8 mouse cellular contexts compared by ENCODE assay signal in the genomic region with DNA sequence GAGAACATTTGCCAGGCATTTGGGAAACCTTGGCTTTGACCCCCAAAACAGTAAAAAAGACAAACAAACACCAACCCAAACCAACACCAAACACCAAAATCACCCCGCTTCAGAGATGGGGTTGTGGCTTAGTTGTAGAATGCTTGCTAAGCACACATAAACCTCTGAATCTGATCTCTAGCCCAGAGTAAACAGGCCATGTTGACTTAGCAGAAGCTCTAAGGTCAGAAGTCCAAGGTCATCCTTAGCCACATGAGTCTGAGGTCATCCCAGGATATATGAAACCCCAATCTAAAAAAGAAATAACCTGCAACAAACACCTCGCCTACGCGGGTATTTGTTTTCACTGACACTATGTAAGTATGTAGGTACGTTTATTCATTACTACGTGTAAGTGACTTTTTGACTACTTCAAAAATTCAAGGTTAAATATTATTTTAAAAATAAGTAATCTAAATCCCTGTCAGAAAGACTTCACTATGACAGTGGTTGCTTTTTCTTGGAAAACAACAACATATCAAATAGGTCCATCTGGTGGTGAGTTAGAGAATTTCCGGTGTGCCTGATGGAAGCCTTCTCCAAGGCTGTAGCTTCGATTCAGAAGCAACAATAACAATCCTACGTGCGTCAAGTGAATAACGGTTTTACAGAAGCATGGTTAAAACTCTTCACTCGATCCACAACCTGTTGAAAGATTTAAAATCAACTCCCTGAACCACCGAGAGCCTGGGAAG. TPM values are rescaled to one million over a fixed set of nuclear protein-coding genes. Genes with fewer than 3 reads are reported as not detected.
DNase-seq lines count a peak whose midpoint lies in the region; ATAC-seq lines count a peak whose summit lies in the region.

No protein-coding gene starts in this region.

- 68% methylated on average over 13 of the region's 13 CpGs for WGBS in hindbrain, embryonic 11.5 days
- WGBS in hindbrain, embryonic 12.5 days = 61% methylated on average over 13 of the region's 13 CpGs
- WGBS in kidney, embryonic 14.5 days = 42% methylated on average over 13 of the region's 13 CpGs

- no peaks in the 10 kb centered on the region for H3K36me3 ChIP-seq in hindbrain, embryonic 11.5 days (ENCODE audit: control insufficient read depth, insufficient read depth, low read length)
- no peaks in the 10 kb centered on the region for H3K36me3 ChIP-seq in hindbrain, embryonic 12.5 days
- H3K36me3 ChIP-seq in kidney, embryonic 14.5 days (ENCODE audit: control insufficient read depth, insufficient read depth, low read length) = no peaks in the 10 kb centered on the region

- H3K4me3 ChIP-seq in hindbrain, embryonic 11.5 days (ENCODE audit: low read depth, low read length) = no peak overlapping the region
- no peak overlapping the region for H3K4me3 ChIP-seq in hindbrain, embryonic 12.5 days
- no peak overlapping the region for H3K4me3 ChIP-seq in kidney, embryonic 14.5 days (ENCODE audit: low read length)

- H3K27me3 ChIP-seq in hindbrain, embryonic 11.5 days (ENCODE audit: control insufficient read depth, insufficient read depth, low read length) = no peaks in the 10 kb centered on the region
- no peaks in the 10 kb centered on the region for H3K27me3 ChIP-seq in hindbrain, embryonic 12.5 days
- H3K27me3 ChIP-seq in kidney, embryonic 14.5 days (ENCODE audit: control insufficient read depth, insufficient read depth, low read length) = no peaks in the 10 kb centered on the region

- no peaks in the 10 kb centered on the region for H3K9me3 ChIP-seq in hindbrain, embryonic 11.5 days (ENCODE audit: control insufficient read depth, low read length)
- H3K9me3 ChIP-seq in hindbrain, embryonic 12.5 days (replicated peaks) = no peaks in the 10 kb centered on the region
- no peaks in the 10 kb centered on the region for H3K9me3 ChIP-seq in kidney, embryonic 14.5 days (ENCODE audit: control insufficient read depth, low read length)

- DNase-seq in hindbrain, embryonic 11.5 days (ENCODE audit: low spot score) = peak; percentile 28
- DNase-seq in 3T3-L1 (ENCODE audit: low read depth, low spot score) (peak; percentile 48), ES-CJ7 (ENCODE audit: low read depth, low spot score) (peak; percentile 20)
- DNase-seq in spleen, postnatal 36 days (ENCODE audit: low spot score in 2 of 2) = no peak
- no peak for DNase-seq in neural tube, embryonic 10.5 days (ENCODE audit: extremely low spot score, low spot score)

- no peak overlapping the region for H3K9ac ChIP-seq in hindbrain, embryonic 11.5 days (ENCODE audit: low read depth, low read length)
- no peak overlapping the region for H3K9ac ChIP-seq in hindbrain, embryonic 12.5 days
- no peak overlapping the region for H3K9ac ChIP-seq in kidney, embryonic 14.5 days (ENCODE audit: low read depth, low read length)

- no peak overlapping the region for H3K27ac ChIP-seq in hindbrain, embryonic 11.5 days (ENCODE audit: low read depth, low read length)
- H3K27ac ChIP-seq in hindbrain, embryonic 12.5 days = no peak overlapping the region
- H3K27ac ChIP-seq in kidney, embryonic 14.5 days (ENCODE audit: low read depth, low read length) = no peak overlapping the region

- no peaks in the 10 kb centered on the region for H3K4me1 ChIP-seq in hindbrain, embryonic 11.5 days (replicated peaks; ENCODE audit: control insufficient read depth, insufficient read depth, low read length)
- H3K4me1 ChIP-seq in hindbrain, embryonic 12.5 days = no peaks in the 10 kb centered on the region
- no peaks in the 10 kb centered on the region for H3K4me1 ChIP-seq in kidney, embryonic 14.5 days (ENCODE audit: control insufficient read depth, insufficient read depth, low read length)

- no peak for ATAC-seq in hindbrain, embryonic 11.5 days (ENCODE audit: low FRiP score)
- ATAC-seq in hindbrain, embryonic 12.5 days (ENCODE audit: low FRiP score) = no peak
- ATAC-seq in kidney, embryonic 14.5 days (ENCODE audit: low FRiP score, low TSS enrichment) = no peak
- ATAC-seq in erythroblast, adult 5-6 weeks (replicated peaks; ENCODE audit: low FRiP score, poor library complexity, severe bottlenecking) = no peak

- no peak overlapping the region for H3K4me2 ChIP-seq in hindbrain, embryonic 11.5 days (replicated peaks; ENCODE audit: low read depth, low read length)
- no peak overlapping the region for H3K4me2 ChIP-seq in hindbrain, embryonic 12.5 days (replicated peaks)
- H3K4me2 ChIP-seq in kidney, embryonic 14.5 days (replicated peaks; ENCODE audit: low read depth, low read length) = peak overlapping the region; percentile 15; the same call in 1 of the 2 replicates

RNA-seq across cellular contexts. Expression of a gene that starts 11.1 kb away (rescaled TPM):
- polyA plus RNA-seq in hindbrain, embryonic 11.5 days (2014; fragmentation: Nextera tagmentation; extraction: Ambion mirVana) = 73.3 and 80.9 TPM in 2 replicates
- polyA plus RNA-seq in hindbrain, embryonic 12.5 days (2016; fragmentation: Nextera tagmentation; extraction: Ambion mirVana) = 67.4 and 71.9 TPM in 2 replicates
- polyA plus RNA-seq in kidney, embryonic 14.5 days (2014; fragmentation: Nextera tagmentation; extraction: Ambion mirVana) = 30.0 and 45.7 TPM in 2 replicates
- total RNA-seq in erythroblast, adult 5-6 weeks (2015; ENCODE audit: low replicate concordance) = 2.1 and 11.3 TPM in 2 replicates
- total RNA-seq in erythroblast, adult 5-6 weeks (2017; ENCODE audit: low replicate concordance) = 3.6 and 17.6 TPM in 2 replicates

Comparison
In these comparisons a context has a peak if more than half of its experiments do, and no peak if none do; other contexts are left out.
1. DNase-seq: peak in hindbrain, embryonic 11.5 days (single experiment), 3T3-L1 (single experiment) and ES-CJ7 (single experiment); none in spleen, postnatal 36 days (0 of 2) and neural tube, embryonic 10.5 days (single experiment).